Mouse (Mus musculus): ENCODE measurements at regions not wholly inside any gene's neighbourhood (a gene's known extent, or its start where the extent isn't known, plus 50 kb on each side); places are given as distances from the start of the nearest gene placed in this dataset.

DNA sequence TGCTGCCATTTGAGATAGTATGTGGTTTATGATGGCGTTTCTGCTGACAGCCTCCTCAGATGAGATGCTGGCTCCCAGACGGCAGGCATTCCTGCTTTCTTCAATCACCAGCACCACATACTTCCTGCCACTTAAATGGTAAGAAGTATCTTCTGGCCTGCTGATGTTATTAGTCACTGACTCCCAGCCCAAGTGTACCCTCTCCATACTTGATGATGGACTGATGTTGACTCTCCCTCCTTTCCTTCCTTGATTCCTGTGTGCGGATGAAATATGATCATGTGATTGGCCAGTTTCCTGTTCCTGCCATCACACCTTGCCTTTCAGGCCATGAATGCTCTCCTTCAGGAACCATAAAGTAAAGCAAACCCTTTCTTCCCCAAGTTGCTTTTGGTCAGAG, 50.8 kb upstream of the Rpl10-ps3 start:
- no peak for DNase-seq (ENCODE audit: low spot score)

DNA sequence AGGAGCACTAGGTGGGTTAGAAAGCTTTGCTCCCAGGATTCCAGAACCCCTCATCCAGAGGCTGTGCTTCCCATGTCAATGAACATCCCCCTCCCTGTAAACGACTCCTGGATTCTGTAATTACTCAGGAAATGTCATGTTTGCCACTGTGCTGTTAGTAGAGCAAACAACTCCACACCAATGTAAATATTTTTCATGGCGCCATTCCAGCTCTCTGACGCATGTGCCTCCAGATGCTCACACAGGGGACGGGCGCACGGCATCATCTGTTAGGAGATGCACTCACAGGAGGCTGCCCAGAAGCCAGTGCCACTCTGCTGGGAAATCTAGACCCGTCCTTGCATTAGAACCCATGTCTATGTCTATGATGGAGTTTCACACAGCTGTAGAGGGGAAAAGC, 51.3 kb upstream of the Rpl10-ps3 start:
- no peak for DNase-seq (ENCODE audit: low spot score)

DNA sequence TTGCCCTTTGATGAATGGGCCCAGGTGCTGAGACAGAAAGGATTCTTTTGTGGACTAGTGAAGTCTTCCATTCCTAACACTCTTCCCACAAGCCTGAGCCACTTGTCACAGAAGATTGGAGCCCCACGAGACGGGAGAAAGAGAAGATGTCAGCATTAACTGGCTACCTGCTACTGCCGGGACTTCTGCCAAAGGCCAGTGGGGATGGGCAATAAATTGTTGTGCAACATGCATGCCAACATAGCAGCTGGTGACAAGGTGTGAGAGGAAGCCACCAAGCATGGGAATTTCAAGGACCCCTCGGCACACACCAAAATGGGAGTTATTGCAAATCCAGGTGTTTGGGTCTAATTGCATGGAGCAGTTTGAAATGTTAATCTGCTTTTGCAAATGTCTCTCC, 63.6 kb upstream of the Rpl10-ps3 start:
- DNase-seq (ENCODE audit: low spot score) = no peak

DNA sequence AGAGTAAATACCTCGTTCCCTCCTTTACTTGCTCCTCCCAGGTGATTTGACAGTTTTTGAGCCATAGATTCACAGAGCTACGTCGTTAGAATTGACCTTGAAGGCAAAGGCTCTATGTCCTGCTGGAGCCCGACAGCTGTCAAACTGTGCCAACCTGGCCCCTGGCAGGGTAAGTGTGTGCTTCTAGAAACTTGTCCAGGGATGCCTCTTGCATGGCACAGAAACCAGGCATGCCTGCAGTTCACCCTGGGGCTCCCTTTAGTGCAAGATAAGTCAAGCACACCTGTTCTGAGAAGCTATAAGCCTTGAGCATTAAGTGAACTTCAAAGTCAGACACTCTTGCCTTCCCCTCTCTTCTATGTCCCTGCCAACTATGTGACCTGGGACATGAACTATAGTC, 64.1 kb upstream of the Rpl10-ps3 start:
- DNase-seq (ENCODE audit: low spot score) = no peak

DNA sequence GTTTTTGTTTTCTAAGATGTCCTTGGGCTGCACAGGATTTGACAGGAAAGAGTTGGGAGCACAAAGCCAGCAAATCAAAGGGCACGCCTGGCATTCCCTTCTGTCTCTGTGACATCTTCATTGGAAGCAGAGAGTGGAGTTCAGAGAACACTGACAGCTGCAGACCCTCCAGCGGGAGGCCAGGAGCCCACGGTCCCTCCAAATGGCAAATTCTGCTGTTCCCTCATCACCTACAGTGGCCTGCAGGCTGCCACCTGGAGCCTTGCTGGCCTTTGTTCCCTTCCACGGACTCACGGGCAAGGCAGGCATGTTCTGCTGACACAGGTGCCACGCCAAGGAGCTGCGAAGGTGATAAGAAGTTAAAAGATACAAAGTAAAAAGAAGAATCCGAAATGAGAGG, 68.2 kb upstream of the Rpl10-ps3 start:
- DNase-seq (ENCODE audit: low spot score) = no peak

DNA sequence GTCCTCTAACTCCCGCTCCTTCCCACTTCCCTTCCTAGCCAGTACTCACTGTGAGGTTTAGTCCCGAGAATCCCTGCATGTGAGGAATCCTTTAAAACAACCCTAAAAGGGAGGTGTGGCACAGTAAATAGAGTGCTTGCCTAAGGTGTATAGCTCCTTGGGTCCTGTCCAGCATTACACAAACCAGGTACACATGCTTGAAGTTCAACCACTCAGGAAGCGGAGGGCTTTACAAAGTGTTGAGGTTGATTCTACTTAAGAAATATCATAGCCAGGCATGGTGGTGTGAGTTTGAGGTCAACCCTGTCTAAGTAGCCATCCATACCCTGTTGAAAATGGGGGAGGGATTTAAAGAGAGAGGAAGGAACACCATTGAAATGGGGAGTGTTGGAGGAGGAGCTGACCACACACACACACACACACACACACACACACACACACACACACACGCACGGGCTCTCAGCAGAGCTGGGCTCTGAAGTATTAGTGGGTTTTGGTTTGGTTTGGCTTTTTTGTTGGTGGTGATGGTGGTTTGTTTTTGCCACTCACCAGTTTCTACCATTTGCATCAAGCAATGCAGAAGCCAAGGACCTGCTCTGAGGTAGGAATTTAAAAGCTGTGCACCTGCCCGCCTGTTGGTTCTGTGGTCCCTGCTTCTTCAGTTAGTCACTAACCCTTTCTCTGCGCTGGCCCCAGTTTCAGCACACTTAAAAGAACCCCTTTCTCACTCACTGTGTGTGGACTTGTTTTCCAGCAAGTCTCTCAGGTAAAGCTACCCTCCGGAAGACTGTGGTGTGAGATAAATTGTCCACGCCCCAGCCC, 69.0 kb upstream of the Rpl10-ps3 start:
- no peak for DNase-seq (ENCODE audit: low spot score)

DNA sequence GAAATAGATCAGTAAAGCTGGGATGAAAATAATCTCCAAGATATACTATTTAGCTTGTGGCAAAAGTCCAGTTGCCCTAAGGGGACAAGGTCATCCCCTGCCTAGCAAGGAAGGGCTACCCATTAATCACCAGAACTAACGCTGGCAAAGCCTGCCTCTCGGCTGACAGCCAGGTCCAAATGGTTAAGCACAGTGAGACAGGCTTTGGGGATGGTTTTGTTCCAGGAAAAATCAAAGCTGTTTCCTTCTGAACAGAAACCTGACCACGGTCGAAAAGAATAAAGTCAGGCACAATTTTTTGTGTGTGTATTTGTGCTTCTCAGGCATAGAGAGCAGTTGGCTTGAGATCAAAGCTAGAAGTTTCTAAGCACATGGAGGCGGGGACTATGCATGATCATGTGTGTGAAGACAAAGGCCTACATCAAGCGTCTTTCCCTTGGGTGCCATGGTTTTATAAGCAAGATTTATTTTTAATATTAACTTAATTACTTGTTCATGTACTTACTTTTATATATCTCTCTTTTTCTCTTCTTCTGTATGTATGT, 70.1 kb upstream of the Rpl10-ps3 start:
- no peak for DNase-seq (ENCODE audit: low spot score)

DNA sequence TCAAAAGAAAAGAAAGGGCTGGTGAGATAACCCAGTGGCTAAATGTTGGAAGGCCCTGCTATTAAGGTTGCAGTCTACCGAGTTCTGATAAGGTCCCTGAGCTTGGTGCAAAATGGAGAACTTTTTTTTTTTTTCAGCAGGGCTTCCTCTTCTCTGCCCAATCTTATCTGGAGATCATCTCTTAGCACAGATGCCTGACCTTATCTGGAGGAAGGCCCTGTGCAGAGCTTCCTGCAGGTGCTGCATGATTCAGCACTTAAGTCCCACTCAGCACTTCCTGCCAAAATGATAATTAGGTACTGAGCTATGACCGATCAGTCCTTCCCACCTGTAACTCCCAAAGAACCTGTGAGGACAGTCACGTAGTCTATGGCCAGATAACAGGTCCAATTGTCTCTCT, 71.9 kb upstream of the Rpl10-ps3 start:
- DNase-seq (ENCODE audit: low spot score) = no peak

DNA sequence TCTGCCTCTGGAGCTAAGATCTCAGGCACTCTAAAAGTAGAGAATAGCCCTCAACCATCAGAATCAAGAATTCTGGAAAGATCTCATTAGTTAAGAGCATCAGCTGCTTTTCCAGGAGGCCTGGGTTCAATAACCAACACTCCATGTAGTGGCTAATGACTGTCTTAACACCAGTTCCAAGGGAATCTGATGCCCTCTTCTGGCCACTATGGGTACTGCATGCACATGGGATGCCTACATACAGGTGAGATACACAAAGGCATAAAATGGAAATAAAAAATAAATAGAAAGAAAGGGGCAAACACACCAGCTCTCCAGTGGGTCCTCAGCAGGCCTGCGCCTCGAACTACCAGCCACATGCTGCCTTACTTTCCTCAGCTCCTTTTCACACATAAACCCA, 73.3 kb upstream of the Plet1 start:
- DNase-seq (ENCODE audit: low spot score) = no peak

DNA sequence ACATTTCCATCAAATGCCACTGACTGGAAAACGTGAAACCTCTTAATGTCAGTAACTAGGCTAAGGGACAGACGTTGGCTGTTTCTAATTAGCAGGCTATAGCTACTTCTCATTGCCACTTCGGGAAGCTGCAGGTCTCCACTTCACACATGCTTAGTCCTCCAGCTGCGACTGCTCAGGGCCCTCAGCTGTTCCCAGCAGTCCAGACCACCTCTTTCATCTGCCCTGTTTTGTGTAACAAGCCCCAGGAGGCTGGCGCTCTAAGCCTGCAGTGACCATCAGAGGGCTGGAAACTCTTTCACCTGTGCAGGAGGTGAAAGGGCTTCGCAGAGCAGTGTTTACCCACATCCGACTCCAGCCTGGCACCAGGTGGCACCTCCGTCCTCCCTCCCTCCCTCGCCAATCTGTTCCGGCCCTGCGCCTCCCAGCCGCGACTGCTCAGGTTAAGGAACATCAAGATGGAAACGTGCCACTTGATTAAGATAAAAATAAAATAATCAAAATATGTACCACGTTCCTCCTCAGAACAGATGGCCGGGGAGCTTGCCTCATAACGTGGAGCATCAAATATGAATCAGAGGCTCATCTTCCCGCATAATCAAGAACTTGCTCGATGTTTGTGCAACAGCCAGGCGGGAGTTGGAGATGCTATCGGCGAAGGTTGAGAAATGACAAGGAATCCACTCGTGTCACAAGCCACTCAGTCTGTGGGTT, 72.6 kb upstream of the Plet1 start:
- no peak for DNase-seq (ENCODE audit: low spot score)

DNA sequence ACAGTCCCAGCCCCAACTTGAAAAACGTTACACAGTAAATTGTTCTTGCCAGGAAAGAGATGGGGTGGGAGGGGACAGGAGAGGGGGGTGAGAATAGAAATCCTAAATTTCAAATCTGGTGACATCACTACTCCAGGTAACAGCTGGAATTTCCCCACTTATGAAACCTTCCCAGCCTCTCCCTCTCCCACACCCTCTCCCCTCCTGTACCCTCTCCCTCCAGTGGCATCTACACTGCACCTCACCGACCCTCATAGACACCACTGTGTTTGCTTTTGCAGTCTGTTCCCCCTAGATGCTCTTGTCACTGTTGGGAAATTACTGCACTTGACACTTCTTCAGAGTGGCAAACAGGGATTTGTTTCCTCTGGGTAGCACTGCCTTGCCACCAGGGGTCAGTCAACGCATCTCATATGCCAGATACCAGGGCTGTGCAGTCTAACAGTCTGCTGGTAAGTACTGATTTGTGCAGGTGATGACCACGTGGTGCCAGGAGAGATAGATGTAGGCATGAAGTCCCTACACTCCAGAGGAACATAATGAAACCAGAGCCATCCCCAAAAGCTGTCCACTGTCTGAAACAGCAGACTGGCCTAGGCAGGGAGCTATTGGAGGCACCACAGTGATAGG, 68.3 kb upstream of the Plet1 start:
- DNase-seq (ENCODE audit: low spot score) = no peak

DNA sequence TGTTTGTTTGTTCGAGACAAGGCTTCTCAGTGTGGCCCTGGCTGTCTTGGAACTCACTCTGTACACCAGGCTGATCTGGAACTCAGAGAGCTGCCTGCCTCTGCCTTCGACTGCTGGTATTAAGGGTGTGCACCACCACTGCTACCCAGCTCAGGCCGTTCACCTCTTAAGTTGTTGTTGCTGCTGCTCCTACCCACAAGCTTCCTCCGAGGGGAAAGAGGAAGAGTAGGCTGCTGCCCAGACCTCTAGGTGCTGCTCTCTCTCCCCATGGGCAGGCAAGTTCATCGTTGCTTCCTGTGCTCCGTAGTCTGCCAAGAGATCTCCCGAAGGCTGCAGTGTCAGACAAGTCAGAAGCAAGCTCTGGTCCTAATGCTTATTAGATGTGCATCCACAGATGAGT, 64.2 kb upstream of the Plet1 start:
- no peak for DNase-seq (ENCODE audit: low spot score)

DNA sequence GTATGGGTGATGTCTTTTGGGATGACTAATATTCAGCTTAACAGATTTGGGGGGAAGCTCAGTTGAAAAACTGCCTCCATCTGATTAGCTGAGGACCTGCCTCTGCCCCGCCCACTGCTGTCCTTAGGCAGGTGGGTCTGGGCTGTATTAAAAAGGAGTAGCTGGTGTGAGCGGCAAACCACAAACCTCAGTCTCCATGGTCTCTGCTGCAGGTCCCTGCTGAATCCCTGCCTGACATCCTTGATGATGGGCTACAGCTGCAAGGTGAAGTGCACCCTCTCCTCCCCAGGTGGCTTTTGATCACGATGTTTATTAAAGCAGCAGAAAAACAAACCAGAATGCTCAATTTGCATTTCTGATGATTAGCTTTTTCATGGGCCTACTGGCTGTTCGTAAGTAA, 60.8 kb upstream of the Plet1 start:
- DNase-seq (ENCODE audit: low spot score) = no peak

DNA sequence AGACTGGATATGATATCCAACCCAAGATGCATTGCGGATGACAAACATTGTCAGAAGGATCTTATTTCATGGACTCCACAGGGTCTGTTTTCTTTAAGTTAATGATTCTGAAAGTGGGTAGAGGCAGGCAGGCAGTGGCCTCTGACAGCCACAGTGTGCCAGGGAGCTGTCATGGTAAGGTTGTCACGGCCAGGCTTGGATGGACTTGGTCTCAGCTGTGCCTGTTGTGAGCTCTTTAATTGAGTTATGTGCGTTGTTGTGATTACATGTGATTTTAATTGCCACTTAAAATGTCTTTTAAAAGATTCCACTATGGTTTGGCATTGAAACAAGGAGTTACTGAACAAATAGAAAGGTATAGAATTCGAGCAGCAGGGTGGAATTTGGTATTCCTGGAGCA, 60.3 kb upstream of the Plet1 start:
- DNase-seq (ENCODE audit: low spot score) = no peak

DNA sequence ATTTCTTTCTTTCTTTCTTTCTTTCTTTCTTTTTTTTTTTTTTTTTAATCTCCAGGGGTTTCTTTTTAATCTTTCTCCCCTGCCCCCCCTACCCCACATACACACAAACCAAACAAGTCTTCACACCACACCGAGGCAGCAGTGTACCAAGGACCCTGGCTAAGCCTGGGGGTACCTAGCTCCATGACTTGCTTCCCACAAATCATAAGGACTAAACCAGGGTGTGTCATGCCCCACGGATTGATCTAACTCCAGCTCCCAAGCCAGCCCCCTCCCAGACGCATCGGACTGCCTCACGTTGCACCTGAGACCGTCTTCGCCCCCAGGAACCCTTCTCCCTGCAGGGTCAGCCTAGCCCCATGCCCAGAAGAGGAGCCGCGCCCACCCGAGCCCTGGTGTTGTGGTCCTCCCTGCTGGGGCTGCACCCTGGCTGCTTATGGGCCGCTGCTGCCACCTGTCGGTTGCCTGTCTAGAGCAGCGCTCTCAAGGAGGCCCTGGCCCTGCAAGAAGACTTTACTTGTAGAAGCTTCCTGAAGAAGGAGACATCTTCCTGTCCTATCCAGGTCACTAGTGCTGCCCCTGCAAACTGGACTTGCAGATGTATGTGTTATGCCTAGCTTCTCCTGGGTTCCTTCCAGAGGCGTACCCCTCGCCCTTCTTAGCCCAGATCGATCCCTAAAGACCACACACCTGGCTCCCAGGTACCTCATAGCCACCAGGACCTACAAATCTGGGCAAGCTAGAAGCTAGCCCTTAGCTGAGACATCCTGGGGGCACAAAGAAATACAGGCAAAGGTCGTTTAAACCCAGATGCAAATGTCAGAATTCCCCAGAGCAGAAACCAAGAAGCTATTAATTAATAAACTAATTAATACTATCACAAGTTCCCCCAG, 56.2 kb upstream of the Plet1 start:
- peak; percentile 70 for DNase-seq (ENCODE audit: low spot score)

DNA sequence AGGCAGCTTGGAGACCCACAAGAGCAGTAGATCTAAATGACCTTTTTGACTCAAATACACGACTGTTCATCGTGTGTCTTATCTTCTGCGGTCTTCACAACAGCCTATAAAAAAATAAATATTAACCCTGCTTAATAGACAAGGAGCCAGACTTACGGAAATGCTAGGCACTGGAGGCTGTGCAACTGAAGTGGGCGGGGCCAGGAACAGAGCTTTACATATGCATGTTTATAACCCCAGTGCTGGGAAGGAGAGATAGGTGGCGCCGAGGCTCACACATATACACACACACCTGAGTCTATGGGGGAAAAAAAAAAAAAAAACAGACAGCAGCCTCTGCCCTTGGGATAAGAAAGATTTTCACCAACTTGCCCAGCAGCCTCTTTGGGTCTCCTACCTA, 55.6 kb upstream of the Plet1 start:
- no peak for DNase-seq (ENCODE audit: low spot score)

DNA sequence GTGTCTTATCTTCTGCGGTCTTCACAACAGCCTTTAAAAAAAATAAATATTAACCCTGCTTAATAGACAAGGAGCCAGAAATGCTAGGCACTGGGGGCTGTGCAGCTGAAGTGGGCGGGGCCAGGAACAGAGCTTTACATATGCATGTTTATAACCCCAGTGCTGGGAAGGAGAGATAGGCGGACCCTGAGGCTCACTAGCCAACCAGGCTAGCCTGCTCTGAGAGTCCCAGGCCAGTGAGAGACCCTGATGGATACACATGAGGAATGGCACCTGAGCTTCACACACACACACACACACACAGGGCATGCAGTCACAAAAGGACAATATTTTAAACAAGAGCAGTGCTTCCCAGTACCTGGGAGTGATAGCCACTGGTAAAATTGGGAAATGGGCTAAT, 54.1 kb upstream of the Plet1 start:
- DNase-seq (ENCODE audit: low spot score) = no peak

DNA sequence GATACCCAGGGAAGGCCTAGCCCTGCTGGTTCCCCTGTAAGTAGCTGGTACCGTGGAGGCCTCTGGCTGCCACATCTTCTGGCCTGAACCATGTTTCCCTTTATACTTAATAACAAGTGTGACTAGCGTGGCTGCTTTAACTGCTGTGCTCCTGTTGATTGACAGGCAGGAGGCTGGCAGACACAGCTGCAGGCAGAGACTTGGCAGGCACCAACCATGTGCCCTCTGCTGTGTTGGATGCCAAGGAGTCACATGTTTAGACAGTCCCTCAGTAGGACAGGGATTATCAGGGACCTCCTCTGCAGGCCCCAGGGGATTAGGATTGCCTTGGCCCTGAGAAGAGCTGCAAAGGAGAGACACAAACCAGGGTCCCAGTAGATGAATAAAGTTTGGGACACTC, 53.6 kb upstream of the Plet1 start:
- DNase-seq (ENCODE audit: low spot score) = no peak

DNA sequence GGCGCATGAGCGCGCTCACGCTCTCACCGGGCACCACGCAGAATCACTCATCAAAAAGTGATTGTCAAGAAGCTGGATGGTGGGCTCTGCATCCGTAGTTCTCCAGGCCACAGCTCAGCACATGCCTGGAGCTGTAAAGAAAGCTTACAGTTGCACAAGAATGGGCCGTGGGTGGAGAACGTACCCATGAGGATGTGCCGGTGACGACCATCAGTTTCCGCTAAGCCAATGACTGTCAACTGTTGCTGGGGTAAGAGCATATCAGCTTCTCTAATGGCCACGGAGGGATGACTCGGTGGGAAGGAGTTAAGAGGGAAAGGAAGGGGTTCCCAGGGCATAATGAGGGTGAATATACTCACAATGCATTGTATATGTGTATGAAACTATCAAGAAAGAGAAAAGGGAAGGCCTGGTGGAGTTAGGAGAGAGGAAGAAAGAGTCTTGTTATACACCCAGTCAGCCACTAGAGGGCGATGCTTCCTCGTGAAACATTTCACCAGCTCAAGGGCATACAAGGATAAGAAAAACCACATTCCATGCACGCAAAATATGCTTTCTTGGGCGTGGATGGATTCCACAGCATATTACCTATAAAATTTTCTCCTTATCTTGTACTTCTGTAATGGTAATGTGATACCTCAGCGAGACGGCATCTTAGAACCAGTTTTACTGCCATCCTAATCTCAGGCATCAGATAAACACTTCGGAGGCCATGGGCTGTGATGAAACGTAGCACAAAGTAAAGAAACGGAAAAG, 50.4 kb upstream of the Plet1 start:
- DNase-seq (ENCODE audit: low spot score) = peak; percentile 63

Data from ovary, postnatal 14 days (tissue).